ENCODE assay signal across 8 mouse cellular contexts in genomic region chr6:50261922-50262261, GRCm38 (mm10). TPM values are rescaled to one million over a fixed set of nuclear protein-coding genes. Genes with fewer than 3 reads are reported as not detected.
DNase-seq lines count a peak whose midpoint lies in the region; ATAC-seq lines count a peak whose summit lies in the region.

No protein-coding gene starts in this region.

- H3K36me3 ChIP-seq in kidney, embryonic 14.5 days (ENCODE audit: control insufficient read depth, insufficient read depth, low read length), result no peaks in the 10 kb centered on the region
- H3K36me3 ChIP-seq in embryonic facial prominence, embryonic 10.5 days (replicated peaks), result no peaks in the 10 kb centered on the region
- no peaks in the 10 kb centered on the region for H3K36me3 ChIP-seq in hindbrain, embryonic 16.5 days (ENCODE audit: control insufficient read depth, insufficient read depth, low read length)
- H3K36me3 ChIP-seq in midbrain, embryonic 14.5 days (ENCODE audit: control insufficient read depth, insufficient read depth, low read length), result no peaks in the 10 kb centered on the region

- peak; percentile 63 for ATAC-seq in kidney, embryonic 14.5 days (ENCODE audit: low FRiP score, low TSS enrichment)
- ATAC-seq in hindbrain, embryonic 16.5 days, result no peak; the same call in 1 of the 2 replicates
- ATAC-seq in midbrain, embryonic 14.5 days (ENCODE audit: low FRiP score, low TSS enrichment), result no peak
- ATAC-seq in megakaryocyte progenitor cell, adult 5-6 weeks (replicated peaks; ENCODE audit: poor library complexity), result no peak

- no peak for DNase-seq in kidney, postnatal 4 days
- DNase-seq in embryonic facial prominence, embryonic 10.5 days (ENCODE audit: low spot score), result no peak
- no peak for DNase-seq in midbrain, embryonic 14.5 days
- DNase-seq in yolk sac, embryonic 10.5 days (ENCODE audit: low spot score), result no peak
- no peak for DNase-seq in gastrocnemius, postnatal 10 days

- H3K4me1 ChIP-seq in kidney, embryonic 14.5 days (ENCODE audit: control insufficient read depth, insufficient read depth, low read length), result peaks cover 13% of the 10 kb centered on the region
- peaks cover 26% of the 10 kb centered on the region for H3K4me1 ChIP-seq in embryonic facial prominence, embryonic 10.5 days
- peaks cover 17% of the 10 kb centered on the region for H3K4me1 ChIP-seq in hindbrain, embryonic 16.5 days (ENCODE audit: control insufficient read depth, insufficient read depth, low read depth, low read length)
- peaks cover 20% of the 10 kb centered on the region for H3K4me1 ChIP-seq in midbrain, embryonic 14.5 days (ENCODE audit: control insufficient read depth, insufficient read depth, low read length)

- 0% methylated on average over 6 of the region's 6 CpGs for WGBS in kidney, embryonic 14.5 days
- WGBS in embryonic facial prominence, embryonic 10.5 days, result 2% methylated on average over 6 of the region's 6 CpGs
- 4% methylated on average over 6 of the region's 6 CpGs for WGBS in hindbrain, embryonic 16.5 days
- WGBS in midbrain, embryonic 14.5 days, result 2% methylated on average over 6 of the region's 6 CpGs

- no peak overlapping the region for H3K27ac ChIP-seq in kidney, embryonic 14.5 days (ENCODE audit: low read depth, low read length)
- peak overlapping the region; percentile 86 for H3K27ac ChIP-seq in embryonic facial prominence, embryonic 10.5 days (replicated peaks)
- peak overlapping the region; percentile 76 for H3K27ac ChIP-seq in hindbrain, embryonic 16.5 days (ENCODE audit: low read depth, low read length)
- peak overlapping the region; percentile 86 for H3K27ac ChIP-seq in midbrain, embryonic 14.5 days (replicated peaks; ENCODE audit: low read depth, low read length)

- H3K9ac ChIP-seq in kidney, embryonic 14.5 days (ENCODE audit: low read depth, low read length), result peak overlapping the region; percentile 49
- H3K9ac ChIP-seq in hindbrain, embryonic 16.5 days (ENCODE audit: low read depth, low read length), result peak overlapping the region; percentile 84
- H3K9ac ChIP-seq in midbrain, embryonic 14.5 days (replicated peaks; ENCODE audit: low read length), result peak overlapping the region; percentile 82

- H3K27me3 ChIP-seq in kidney, embryonic 14.5 days (ENCODE audit: control insufficient read depth, insufficient read depth, low read length), result no peaks in the 10 kb centered on the region
- H3K27me3 ChIP-seq in embryonic facial prominence, embryonic 10.5 days (replicated peaks; ENCODE audit: low read depth, poor library complexity, severe bottlenecking), result no peaks in the 10 kb centered on the region
- no peaks in the 10 kb centered on the region for H3K27me3 ChIP-seq in hindbrain, embryonic 16.5 days (replicated peaks; ENCODE audit: control insufficient read depth, insufficient read depth, low read length)
- no peaks in the 10 kb centered on the region for H3K27me3 ChIP-seq in midbrain, embryonic 14.5 days (ENCODE audit: control insufficient read depth, insufficient read depth, low read length)

- peak overlapping the region; percentile 75 for H3K4me2 ChIP-seq in kidney, embryonic 14.5 days (replicated peaks; ENCODE audit: low read depth, low read length)
- peak overlapping the region; percentile 71 for H3K4me2 ChIP-seq in hindbrain, embryonic 16.5 days (ENCODE audit: low read length)
- peak overlapping the region; percentile 78 for H3K4me2 ChIP-seq in midbrain, embryonic 14.5 days (ENCODE audit: low read length)

- H3K4me3 ChIP-seq in kidney, embryonic 14.5 days (ENCODE audit: low read length), result peak overlapping the region; percentile 39
- H3K4me3 ChIP-seq in embryonic facial prominence, embryonic 10.5 days, result peak overlapping the region; percentile 69
- H3K4me3 ChIP-seq in hindbrain, embryonic 16.5 days (ENCODE audit: low read length), result peak overlapping the region; percentile 60
- peak overlapping the region; percentile 51 for H3K4me3 ChIP-seq in midbrain, embryonic 14.5 days (replicated peaks; ENCODE audit: low read depth, low read length)

- no peaks in the 10 kb centered on the region for H3K9me3 ChIP-seq in kidney, embryonic 14.5 days (ENCODE audit: control insufficient read depth, low read length)
- H3K9me3 ChIP-seq in embryonic facial prominence, embryonic 10.5 days, result no peaks in the 10 kb centered on the region
- H3K9me3 ChIP-seq in hindbrain, embryonic 16.5 days (ENCODE audit: control insufficient read depth, low read length), result no peaks in the 10 kb centered on the region
- no peaks in the 10 kb centered on the region for H3K9me3 ChIP-seq in midbrain, embryonic 14.5 days (ENCODE audit: control insufficient read depth, low read length)

RNA-seq across cellular contexts. Expression of gene Gsdme, which starts 1.8 kb away (rescaled TPM):
- polyA plus RNA-seq in kidney, embryonic 14.5 days (2014; fragmentation: Nextera tagmentation; extraction: Ambion mirVana), result 61.7 and 65.6 TPM in 2 replicates
- 49.3 and 50.7 TPM in 2 replicates for polyA plus RNA-seq in embryonic facial prominence, embryonic 10.5 days (2016; fragmentation: Nextera tagmentation; extraction: Ambion mirVana)
- 79.7 and 81.7 TPM in 2 replicates for polyA plus RNA-seq in hindbrain, embryonic 16.5 days (2015; fragmentation: Nextera tagmentation; extraction: Ambion mirVana)
- 75.0 and 83.1 TPM in 2 replicates for polyA plus RNA-seq in midbrain, embryonic 14.5 days (2014; fragmentation: Nextera tagmentation; extraction: Ambion mirVana)
- total RNA-seq in gastrocnemius, postnatal 10 days (2021), result 1 to 10 TPM; 1.7 to 2.2 TPM
- 6.0 and 8.0 TPM in 2 replicates for total RNA-seq in megakaryocyte progenitor cell, adult 5-6 weeks (2015)
- total RNA-seq in megakaryocyte progenitor cell, adult 5-6 weeks (2017), result 8.7 and 10.2 TPM in 2 replicates
